Mouse (Mus musculus) MEL (cell line): ENCODE data around the gene Hnrnpf.

Experiments used
- CHD1 ChIP-seq: IDR thresholded peaks from 2 replicates; pipeline ENCODE4 v1.6.1; 2012; ENCODE audit warnings: low read depth, mild to moderate bottlenecking, inconsistent platforms, low read length, improper control_type of control experiment
- CTCF ChIP-seq, 3 experiments: IDR thresholded peaks in 2 of 3; conservative IDR thresholded peaks in 1 of 3; 2 replicates each; pipeline ENCODE4 v1.5.1; 2011 to 2012; ENCODE audit warnings: low read length in 3 of 3, low read depth in 2 of 3, mild to moderate bottlenecking in 2 of 3, improper control_type of control experiment in 1 of 3, inconsistent platforms in 1 of 3, mixed read lengths in 1 of 3, moderate library complexity in 1 of 3; ENCODE audit not compliant: control insufficient read depth in 1 of 3, insufficient read depth in 1 of 3, poor library complexity in 1 of 3, severe bottlenecking in 1 of 3
- ELF1 ChIP-seq: IDR thresholded peaks from 2 replicates; pipeline ENCODE4 v1.6.1; 2014; ENCODE audit warnings: low read depth, mild to moderate bottlenecking, inconsistent platforms, low read length, improper control_type of control experiment, moderate library complexity
- EP300 ChIP-seq, 2 experiments: IDR thresholded peaks; 2 replicates each; pipeline ENCODE4 v1.6.1; 2011; ENCODE audit warnings: improper control_type of control experiment in 2 of 2, low read length in 2 of 2, low read depth in 1 of 2, mild to moderate bottlenecking in 1 of 2
- GATA1 ChIP-seq: IDR thresholded peaks from 2 replicates; pipeline ENCODE4 v1.6.1; 2011; ENCODE audit warnings: low read depth, low read length, improper control_type of control experiment
- JUND ChIP-seq: IDR thresholded peaks from 2 replicates; pipeline ENCODE4 v1.6.1; 2011; ENCODE audit warnings: low read depth, mild to moderate bottlenecking, improper control_type of control experiment, low read length
- MAX ChIP-seq: IDR thresholded peaks from 2 replicates; pipeline ENCODE4 v1.6.1; 2011; ENCODE audit warnings: low read length, improper control_type of control experiment
- POLR2A ChIP-seq, 2 experiments: IDR thresholded peaks; 2 replicates each; pipeline ENCODE4 v1.6.1; 2011 to 2012; ENCODE audit warnings: low read length in 2 of 2, mild to moderate bottlenecking in 2 of 2, control low read depth in 1 of 2, improper control_type of control experiment in 1 of 2, low read depth in 1 of 2, moderate library complexity in 1 of 2; ENCODE audit not compliant: control insufficient read depth in 1 of 2, insufficient read depth in 1 of 2, poor library complexity in 1 of 2
- SIN3A ChIP-seq: IDR thresholded peaks from 2 replicates; pipeline ENCODE4 v1.6.1; 2012; ENCODE audit warnings: low read length, improper control_type of control experiment, inconsistent platforms
- SMC3 ChIP-seq: IDR thresholded peaks from 2 replicates; pipeline ENCODE4 v1.6.1; 2011; ENCODE audit warnings: low read depth, low read length, improper control_type of control experiment
- ZMIZ1 ChIP-seq: IDR thresholded peaks from 2 replicates; pipeline ENCODE4 v1.6.1; 2012; ENCODE audit warnings: low read depth, mild to moderate bottlenecking, inconsistent platforms, low read length, improper control_type of control experiment, moderate library complexity

DNA sequence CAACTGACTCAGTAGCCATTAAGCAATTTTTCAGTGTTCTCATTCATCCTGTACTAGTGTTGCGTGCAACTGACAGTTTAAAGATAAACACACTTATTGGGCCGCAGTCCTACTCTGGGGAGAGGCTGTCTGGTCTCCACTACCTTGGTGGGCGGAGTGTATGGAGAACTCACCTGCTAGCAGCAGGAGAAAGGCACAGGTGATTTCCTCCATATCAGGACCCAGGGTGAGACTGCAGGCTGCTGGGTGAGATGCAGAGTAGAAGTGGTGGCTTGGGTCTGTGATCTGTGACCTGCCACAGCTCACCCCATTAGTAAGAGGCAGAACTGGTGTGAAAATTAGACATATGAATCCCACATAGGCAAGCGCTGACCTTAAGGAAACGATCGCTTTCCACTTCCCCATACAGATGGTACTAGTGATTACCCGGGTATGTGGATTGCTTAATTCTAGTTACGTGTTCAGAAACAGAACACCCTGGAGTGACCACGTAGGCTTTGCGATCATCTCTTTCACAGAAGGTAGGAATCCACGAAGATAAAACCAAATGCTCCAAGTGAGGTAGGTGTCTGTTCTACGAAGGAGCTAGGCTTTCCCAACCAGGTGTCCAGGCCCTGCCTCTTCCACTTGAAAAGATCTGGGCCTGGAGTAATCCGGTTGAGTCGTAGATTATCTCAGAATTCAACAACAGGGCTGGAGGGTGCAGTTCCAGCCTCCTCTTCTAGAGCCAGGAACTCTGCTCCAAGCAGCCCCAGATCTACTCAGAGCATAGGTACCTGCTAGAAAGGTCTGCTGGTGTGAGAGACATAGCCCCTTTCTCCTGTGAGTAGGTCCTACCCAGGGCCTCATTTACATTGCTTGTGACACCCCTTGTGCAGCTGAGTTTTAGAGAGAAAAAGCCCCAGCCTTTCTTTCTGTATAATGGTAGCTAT lies 35.8 kb downstream of the Hnrnpf start:
- TF ChIP-seq CTCF (IDR thresholded peaks at IDR 0.05 in 2 of 3, conservative IDR thresholded peaks at IDR 0.05 in 1 of 3; ENCODE audit: control insufficient read depth in 1 of 3, insufficient read depth in 1 of 3, low read depth in 2 of 3, low read length in 3 of 3, poor library complexity in 1 of 3, severe bottlenecking in 1 of 3) (no peak), EP300 (IDR thresholded peaks at IDR 0.05; ENCODE audit: low read depth in 1 of 2, low read length in 2 of 2) (no peak), MAX (no peak), POLR2A (IDR thresholded peaks at IDR 0.05; ENCODE audit: control insufficient read depth in 1 of 2, insufficient read depth in 1 of 2, low read depth in 1 of 2, low read length in 2 of 2, poor library complexity in 1 of 2) (no peak), SMC3 (no peak), ZMIZ1 (no peak), CHD1 (no peak), SIN3A (no peak), GATA1 (no peak), ELF1 (no peak), JUND (no peak)
